Mouse (Mus musculus) liver, postnatal 0 days (tissue): ENCODE measurements around the gene Purb.

Source experiments
- CTCF ChIP-seq: sonication (generic); IDR thresholded peaks from 2 replicates; pipeline ENCODE4 v1.5.1; 2016; ENCODE audit warnings: antibody characterized with exemption, low read depth
- EP300 ChIP-seq: IDR thresholded peaks from 2 replicates; pipeline ENCODE4 v1.6.1; 2016; ENCODE audit warnings: antibody characterized with exemption, low read depth, mild to moderate bottlenecking

- TF ChIP-seq CTCF (no peak), EP300 (no peak)
Measured at GRCm38 (mm10) chr11:6524165-6524879, 48.6 kb upstream of the Purb start.
